In the genomic region with DNA sequence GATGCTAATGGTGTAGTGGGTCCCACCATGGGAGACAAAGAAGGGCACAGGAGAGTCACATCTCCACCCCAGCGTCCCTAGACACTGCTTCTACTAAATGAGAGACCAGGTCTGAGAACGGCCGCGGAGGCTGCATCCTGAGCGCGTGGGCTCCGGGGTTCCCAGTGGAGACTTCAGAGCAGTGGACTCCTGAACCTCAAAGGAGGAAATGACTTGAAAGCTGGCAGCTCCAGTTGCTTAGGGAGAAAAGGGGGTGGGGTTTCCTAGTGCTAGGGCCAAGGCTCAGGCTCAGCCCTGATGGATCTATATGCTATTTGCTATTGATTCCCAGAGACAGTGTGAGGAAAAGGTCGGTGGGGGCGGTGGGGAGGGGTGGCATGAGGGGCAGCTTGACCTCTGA, we compare ENCODE assay signal across 19 mouse cellular contexts.
DNase-seq lines count a peak whose midpoint lies in the region; ATAC-seq and TF ChIP-seq lines count a peak whose summit lies in the region.
"Had no signal": no experiment of that assay in that cellular context is flagged by ENCODE, and none has a peak within 500 bp of the region (broad histone marks: within the 10 kb centered on the region; RNA-seq: fewer than 3 reads in every experiment).

No protein-coding gene starts in this region.

- no peaks in the 10 kb centered on the region for H3K27me3 ChIP-seq in hindbrain, embryonic 12.5 days
- H3K27me3 ChIP-seq in hindbrain, embryonic 16.5 days (replicated peaks; ENCODE audit: control insufficient read depth, insufficient read depth, low read length): no peaks in the 10 kb centered on the region
- no peaks in the 10 kb centered on the region for H3K27me3 ChIP-seq in intestine, embryonic 14.5 days (replicated peaks; ENCODE audit: control insufficient read depth, insufficient read depth, low read length)
- H3K27me3 ChIP-seq in kidney, postnatal 0 days (ENCODE audit: insufficient read depth, low read length): no peaks in the 10 kb centered on the region
- H3K27me3 ChIP-seq: forebrain, embryonic 13.5 days; lung, embryonic 15.5 days had no signal

- peaks cover 18% of the 10 kb centered on the region for H3K4me1 ChIP-seq in hindbrain, embryonic 12.5 days
- H3K4me1 ChIP-seq in hindbrain, embryonic 16.5 days (ENCODE audit: control insufficient read depth, insufficient read depth, low read depth, low read length): peaks cover 3% of the 10 kb centered on the region; the same call in 1 of the 2 replicates
- no peaks in the 10 kb centered on the region for H3K4me1 ChIP-seq in intestine, embryonic 14.5 days (replicated peaks; ENCODE audit: control insufficient read depth, insufficient read depth, low read length)
- no peaks in the 10 kb centered on the region for H3K4me1 ChIP-seq in kidney, postnatal 0 days (replicated peaks; ENCODE audit: insufficient read depth, low read length)
- H3K4me1 ChIP-seq: lung, embryonic 15.5 days had no signal

- peak overlapping the region; percentile 36; the same call in 1 of the 2 replicates for H3K27ac ChIP-seq in hindbrain, embryonic 12.5 days
- no peak overlapping the region for H3K27ac ChIP-seq in hindbrain, embryonic 16.5 days (ENCODE audit: low read depth, low read length)
- H3K27ac ChIP-seq in intestine, embryonic 14.5 days (ENCODE audit: low read depth): no peak overlapping the region
- no peak overlapping the region for H3K27ac ChIP-seq in kidney, postnatal 0 days
- no peak overlapping the region for H3K27ac ChIP-seq in layer of hippocampus, adult 2 months
- H3K27ac ChIP-seq: forebrain, embryonic 13.5 days; lung, embryonic 15.5 days; macrophage had no signal

- H3K9ac ChIP-seq in hindbrain, embryonic 12.5 days: no peak overlapping the region; the same call in 1 of the 2 replicates
- no peak overlapping the region for H3K9ac ChIP-seq in hindbrain, embryonic 16.5 days (ENCODE audit: low read depth, low read length)
- H3K9ac ChIP-seq in intestine, embryonic 14.5 days (ENCODE audit: low read length): no peak overlapping the region
- H3K9ac ChIP-seq in kidney, postnatal 0 days (ENCODE audit: low read depth, low read length): no peak overlapping the region
- H3K9ac ChIP-seq: forebrain, embryonic 13.5 days; lung, embryonic 15.5 days had no signal

- no peak overlapping the region for H3K4me2 ChIP-seq in hindbrain, embryonic 12.5 days (replicated peaks)
- no peak overlapping the region for H3K4me2 ChIP-seq in hindbrain, embryonic 16.5 days (ENCODE audit: low read length)
- no peak overlapping the region for H3K4me2 ChIP-seq in intestine, embryonic 14.5 days (ENCODE audit: low read length)
- H3K4me2 ChIP-seq in kidney, postnatal 0 days (ENCODE audit: low read length): no peak overlapping the region
- H3K4me2 ChIP-seq: forebrain, embryonic 13.5 days; heart, embryonic 11.5 days; liver, embryonic 11.5 days; lung, embryonic 15.5 days had no signal

- H3K9me3 ChIP-seq in hindbrain, embryonic 12.5 days (replicated peaks): no peaks in the 10 kb centered on the region
- H3K9me3 ChIP-seq in hindbrain, embryonic 16.5 days (ENCODE audit: control insufficient read depth, low read length): no peaks in the 10 kb centered on the region
- H3K9me3 ChIP-seq in intestine, embryonic 14.5 days (ENCODE audit: control insufficient read depth, low read length): no peaks in the 10 kb centered on the region
- no peaks in the 10 kb centered on the region for H3K9me3 ChIP-seq in kidney, postnatal 0 days (replicated peaks; ENCODE audit: low read length)
- H3K9me3 ChIP-seq: forebrain, embryonic 13.5 days; lung, embryonic 15.5 days had no signal

- TF ChIP-seq CTCF in kidney, postnatal 0 days (IDR thresholded peaks at IDR 0.05; ENCODE audit: low read depth): no peak
- TF ChIP-seq CTCF in layer of hippocampus, adult 2 months (conservative IDR thresholded peaks at IDR 0.05): no peak

- WGBS in hindbrain, embryonic 12.5 days: 38% methylated on average over 9 of the region's 9 CpGs
- WGBS in hindbrain, embryonic 16.5 days: 40% methylated on average over 9 of the region's 9 CpGs
- 47% methylated on average over 9 of the region's 9 CpGs for WGBS in intestine, embryonic 14.5 days
- WGBS in kidney, postnatal 0 days: 25% methylated on average over 9 of the region's 9 CpGs

- ATAC-seq in hindbrain, embryonic 12.5 days (ENCODE audit: low FRiP score): no peak
- no peak for ATAC-seq in hindbrain, embryonic 16.5 days
- peak; percentile 34; the same call in 1 of the 2 replicates for ATAC-seq in intestine, embryonic 14.5 days (replicated peaks; ENCODE audit: low FRiP score, low TSS enrichment, low read depth)
- ATAC-seq in kidney, postnatal 0 days (replicated peaks; ENCODE audit: low FRiP score, low read depth): no peak; the same call in 1 of the 2 replicates
- ATAC-seq: forebrain, embryonic 13.5 days had no signal

- H3K4me3 ChIP-seq in hindbrain, embryonic 12.5 days: no peak overlapping the region
- H3K4me3 ChIP-seq in hindbrain, embryonic 16.5 days (ENCODE audit: low read length): no peak overlapping the region
- H3K4me3 ChIP-seq in intestine, embryonic 14.5 days (ENCODE audit: low read depth, low read length): no peak overlapping the region
- no peak overlapping the region for H3K4me3 ChIP-seq in kidney, postnatal 0 days (replicated peaks; ENCODE audit: low read depth, low read length)
- H3K4me3 ChIP-seq in layer of hippocampus, adult 2 months: no peak overlapping the region
- H3K4me3 ChIP-seq: forebrain, embryonic 13.5 days; lung, embryonic 15.5 days had no signal

- DNase-seq in ZHBTc4 (ENCODE audit: low read depth, low spot score): peak; percentile 29
- no peak for DNase-seq in intestine, embryonic 14.5 days (ENCODE audit: low spot score)
- DNase-seq in kidney, postnatal 0 days (ENCODE audit: low spot score): peak; percentile 75
- no peak for DNase-seq in adrenal gland, postnatal 10 days
- DNase-seq in layer of hippocampus, adult 2 months (ENCODE audit: low spot score in 2 of 2): no peak
- DNase-seq in cerebellum, adult 18-20 months: no peak
- DNase-seq: adrenal gland, adult 8-10 months; cerebellum, adult 2 months; heart, postnatal 14 days; layer of hippocampus, postnatal 36 days; midbrain, embryonic 14.5 days; spleen, adult 18-20 months had no signal

- H3K36me3 ChIP-seq in hindbrain, embryonic 12.5 days: peaks cover 30% of the 10 kb centered on the region
- peaks cover 10% of the 10 kb centered on the region for H3K36me3 ChIP-seq in hindbrain, embryonic 16.5 days (ENCODE audit: control insufficient read depth, insufficient read depth, low read length)
- H3K36me3 ChIP-seq in intestine, embryonic 14.5 days (ENCODE audit: control insufficient read depth, insufficient read depth, low read length): peaks cover 35% of the 10 kb centered on the region
- H3K36me3 ChIP-seq in kidney, postnatal 0 days (ENCODE audit: insufficient read depth, low read length): peaks cover 20% of the 10 kb centered on the region

Comparison
In these comparisons a context has a peak if more than half of its experiments do, and no peak if none do; other contexts are left out.
1. DNase-seq: peak in ZHBTc4 (single experiment) and kidney, postnatal 0 days (single experiment); none in intestine, embryonic 14.5 days (single experiment), adrenal gland, postnatal 10 days (single experiment), layer of hippocampus, adult 2 months (0 of 2) and cerebellum, adult 18-20 months (0 of 2).